Comparison of ENCODE assay signal across 8 mouse cellular contexts in the genomic region with DNA sequence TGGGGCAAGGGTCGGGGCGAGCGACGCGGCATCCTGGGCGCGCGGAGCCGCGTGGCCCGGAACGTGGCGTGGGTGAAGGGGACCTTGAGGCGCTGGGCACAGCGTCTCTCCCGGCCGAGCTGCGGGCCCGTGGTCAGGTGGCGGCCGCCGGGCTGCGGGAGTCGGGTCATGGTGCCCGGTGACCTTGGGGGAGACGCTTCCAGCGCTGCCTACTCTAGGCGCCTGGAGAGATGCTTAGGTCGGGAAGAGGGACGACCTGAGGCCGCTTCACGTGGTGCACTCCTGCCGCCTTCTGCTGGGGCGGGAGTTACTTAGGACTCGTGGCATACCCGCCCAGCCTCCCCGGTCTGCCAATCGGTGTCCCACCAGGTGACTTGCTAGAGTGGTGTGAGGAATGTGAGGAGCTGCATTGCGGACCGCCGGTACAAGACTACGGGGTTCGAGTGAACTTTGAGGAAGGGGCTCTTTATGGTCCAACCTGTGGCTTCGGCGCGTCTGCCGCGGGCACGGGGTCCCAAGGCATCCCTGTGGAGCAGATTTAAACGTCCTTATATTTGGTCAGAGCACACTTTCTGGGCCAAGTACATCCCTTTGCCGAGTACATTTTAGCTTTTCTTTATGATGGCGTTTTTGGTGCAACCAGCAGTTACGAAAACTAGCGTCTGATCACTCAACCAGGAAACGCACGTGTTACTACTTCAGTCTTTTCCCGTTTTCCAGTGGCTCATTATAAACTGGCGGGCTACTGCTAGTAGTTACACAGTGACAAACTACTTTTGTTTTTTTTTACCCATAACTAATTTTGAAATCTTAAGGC. TPM values are rescaled to one million over a fixed set of nuclear protein-coding genes. Genes with fewer than 3 reads are reported as not detected.
DNase-seq lines count a peak whose midpoint lies in the region; ATAC-seq and TF ChIP-seq lines count a peak whose summit lies in the region.

No protein-coding gene starts in this region.

- peak; percentile 66 for DNase-seq in brain, embryonic 14.5 days (ENCODE audit: low read depth)
- DNase-seq in forebrain, embryonic 10.5 days (ENCODE audit: extremely low spot score, low spot score): peak; percentile 68
- DNase-seq in kidney, postnatal 10 days: peak; percentile 75
- DNase-seq in liver, embryonic 14.5 days (ENCODE audit: low read depth in 3 of 3, low spot score in 3 of 3): peak; percentile 73 to 77 (median 76)
- peak; percentile 30 to 37 for DNase-seq in natural killer cell, adult 2 months (ENCODE audit: low spot score in 2 of 2)
- peak; percentile 13 for DNase-seq in telencephalon, adult 2 months (ENCODE audit: low read depth, low spot score)

- H3K9ac ChIP-seq in heart, embryonic 14.5 days (ENCODE audit: low read length): peak overlapping the region; percentile 100
- H3K9ac ChIP-seq in liver, embryonic 14.5 days (replicated peaks): peak overlapping the region; percentile 98

- peak overlapping the region; percentile 97 for H3K4me3 ChIP-seq in E14TG2a.4 (replicated peaks; ENCODE audit: low read length)
- peak overlapping the region; percentile 83 for H3K4me3 ChIP-seq in forebrain, embryonic 10.5 days
- H3K4me3 ChIP-seq in heart, embryonic 14.5 days (ENCODE audit: control insufficient read depth in 1 of 2, insufficient read depth in 1 of 2, low read depth in 1 of 2, low read length in 2 of 2): peak overlapping the region; percentile 77 to 98
- peak overlapping the region; percentile 76 to 83 for H3K4me3 ChIP-seq in liver, embryonic 14.5 days (ENCODE audit: insufficient read depth in 1 of 2, low read depth in 2 of 2, low read length in 2 of 2)

- H3K4me2 ChIP-seq in heart, embryonic 14.5 days (ENCODE audit: low read length): peak overlapping the region; percentile 83
- peak overlapping the region; percentile 82 for H3K4me2 ChIP-seq in liver, embryonic 14.5 days (ENCODE audit: low read depth)

- peak overlapping the region; percentile 97 for H3K27ac ChIP-seq in forebrain, embryonic 10.5 days
- peak overlapping the region; percentile 91 to 94 for H3K27ac ChIP-seq in heart, embryonic 14.5 days (replicated peaks in 1 of 2; ENCODE audit: control insufficient read depth in 1 of 2, insufficient read depth in 1 of 2, low read depth in 2 of 2, low read length in 2 of 2)
- peak overlapping the region; percentile 89 for H3K27ac ChIP-seq in liver, embryonic 14.5 days

- no peaks in the 10 kb centered on the region for H3K27me3 ChIP-seq in E14TG2a.4 (ENCODE audit: insufficient read depth, low read length)
- no peaks in the 10 kb centered on the region for H3K27me3 ChIP-seq in forebrain, embryonic 10.5 days (ENCODE audit: poor library complexity, severe bottlenecking)
- no peaks in the 10 kb centered on the region for H3K27me3 ChIP-seq in heart, embryonic 14.5 days (ENCODE audit: control insufficient read depth, insufficient read depth, low read length)
- H3K27me3 ChIP-seq in liver, embryonic 14.5 days (ENCODE audit: control insufficient read depth, insufficient read depth, low read length): no peaks in the 10 kb centered on the region

- H3K4me1 ChIP-seq in E14TG2a.4 (replicated peaks; ENCODE audit: low read depth, low read length): peaks cover 37% of the 10 kb centered on the region
- H3K4me1 ChIP-seq in forebrain, embryonic 10.5 days: peaks cover 40% of the 10 kb centered on the region
- peaks cover 2 to 34% of the 10 kb centered on the region in 2 experiments; a peak in 3 of 4 replicates for H3K4me1 ChIP-seq in heart, embryonic 14.5 days (ENCODE audit: control insufficient read depth in 2 of 2, insufficient read depth in 2 of 2, low read length in 2 of 2)
- H3K4me1 ChIP-seq in liver, embryonic 14.5 days (replicated peaks; ENCODE audit: control insufficient read depth in 2 of 2, insufficient read depth in 2 of 2, low read length in 1 of 2): peaks cover 32 to 38% of the 10 kb centered on the region in 2 experiments

- no peaks in the 10 kb centered on the region for H3K9me3 ChIP-seq in E14TG2a.4 (ENCODE audit: low read length)
- H3K9me3 ChIP-seq in forebrain, embryonic 10.5 days: no peaks in the 10 kb centered on the region
- no peaks in the 10 kb centered on the region for H3K9me3 ChIP-seq in heart, embryonic 14.5 days (ENCODE audit: control insufficient read depth, low read length)
- no peaks in the 10 kb centered on the region for H3K9me3 ChIP-seq in liver, embryonic 14.5 days (ENCODE audit: control insufficient read depth, low read length)

- no peak for TF ChIP-seq EP300 in liver, embryonic 14.5 days (IDR thresholded peaks at IDR 0.05; ENCODE audit: low read depth)

- no peaks in the 10 kb centered on the region; the same call in 1 of the 2 replicates for H3K36me3 ChIP-seq in E14TG2a.4 (ENCODE audit: insufficient read depth, low read length)
- no peaks in the 10 kb centered on the region for H3K36me3 ChIP-seq in forebrain, embryonic 10.5 days (replicated peaks)
- H3K36me3 ChIP-seq in heart, embryonic 14.5 days (ENCODE audit: control insufficient read depth, insufficient read depth, low read length): no peaks in the 10 kb centered on the region
- H3K36me3 ChIP-seq in liver, embryonic 14.5 days (replicated peaks; ENCODE audit: control insufficient read depth, insufficient read depth, low read depth): peaks cover 2% of the 10 kb centered on the region; the same call in 1 of the 2 replicates

- peak; percentile 72 for ATAC-seq in heart, embryonic 14.5 days (ENCODE audit: insufficient number of reproducible peaks, insufficient read depth, low FRiP score, low read depth)
- ATAC-seq in liver, embryonic 14.5 days (ENCODE audit: insufficient read depth): peak; percentile 71

- TF ChIP-seq POLR2A in brain, embryonic 14.5 days (IDR thresholded peaks at IDR 0.05; ENCODE audit: borderline replicate concordance, extremely low read depth, insufficient read depth, insufficient read length, poor library complexity, severe bottlenecking): no peak

- under 1% methylated on average over 58 of the region's 58 CpGs for WGBS in forebrain, embryonic 10.5 days
- WGBS in heart, embryonic 14.5 days: under 1% methylated on average over 58 of the region's 58 CpGs
- WGBS in liver, embryonic 14.5 days (ENCODE audit: insufficient replicate concordance): under 1% methylated on average over 58 of the region's 58 CpGs

- no peak for TF ChIP-seq CTCF in E14TG2a.4 (conservative IDR thresholded peaks at IDR 0.05; ENCODE audit: low read length)
- TF ChIP-seq CTCF in brain, embryonic 14.5 days (IDR thresholded peaks at IDR 0.05; ENCODE audit: borderline replicate concordance, extremely low read depth, insufficient read depth, insufficient read length): no peak
- TF ChIP-seq CTCF in liver, embryonic 14.5 days (IDR thresholded peaks at IDR 0.05; ENCODE audit: low read depth): peak; percentile 36; the same call in 1 of the 2 replicates

RNA-seq across cellular contexts. Expression of a gene that starts 0.7 kb away (rescaled TPM):
- 6.7 and 7.3 TPM in 2 replicates for polyA plus RNA-seq in brain, embryonic 14.5 days (2012; rRNA removed)
- polyA plus RNA-seq in forebrain, embryonic 10.5 days (2016; fragmentation: Nextera tagmentation; extraction: Ambion mirVana): 57.3 and 60.0 TPM in 2 replicates
- 82.5 and 89.5 TPM in 2 replicates for polyA plus RNA-seq in heart, embryonic 14.5 days (2014; fragmentation: Nextera tagmentation; extraction: Ambion mirVana)
- polyA plus RNA-seq in liver, embryonic 14.5 days (2012; rRNA removed): 34.1 and 38.6 TPM in 2 replicates
- polyA plus RNA-seq in liver, embryonic 14.5 days (2014; fragmentation: Nextera tagmentation; extraction: Ambion mirVana): 83.8 and 93.9 TPM in 2 replicates

Comparison
In these comparisons a context has a peak if more than half of its experiments do, and no peak if none do; other contexts are left out.
1. Peak in every context shown above with its lines: DNase-seq, ATAC-seq, H3K4me3 ChIP-seq and H3K27ac ChIP-seq.
2. DNase-seq: peak in every context shown above with its lines; median percentile 76 in liver, embryonic 14.5 days; 75 in kidney, postnatal 10 days; 68 in forebrain, embryonic 10.5 days; 66 in brain, embryonic 14.5 days; 34 in natural killer cell, adult 2 months; 13 in telencephalon, adult 2 months.